Mouse (Mus musculus) erythroblast, embryonic 14.5 days (primary cell): ENCODE measurements around the gene Marveld1. TPM values are rescaled to one million over a fixed set of nuclear protein-coding genes. Genes with fewer than 3 reads are reported as not detected.

Source experiments
- H3K27me3 ChIP-seq: 2 replicates; pipeline ENCODE4 v1.6.1; 2012; ENCODE audit warnings: inconsistent platforms; ENCODE audit not compliant: control insufficient read depth
- H3K36me3 ChIP-seq: 2 replicates; pipeline ENCODE4 v1.6.1; 2012; ENCODE audit warnings: mild to moderate bottlenecking, inconsistent platforms; ENCODE audit not compliant: control insufficient read depth
- H3K4me1 ChIP-seq: 2 replicates; pipeline ENCODE4 v1.6.1; 2012; ENCODE audit warnings: inconsistent platforms; ENCODE audit not compliant: control insufficient read depth
- H3K4me3 ChIP-seq: replicated peaks from 2 replicates; pipeline ENCODE3; 2012; ENCODE audit warnings: moderate library complexity, mild to moderate bottlenecking, inconsistent platforms
- H3K9me3 ChIP-seq: 2 replicates; pipeline ENCODE4 v1.6.1; 2012; ENCODE audit warnings: low read length, inconsistent platforms, mixed read lengths; ENCODE audit not compliant: control insufficient read depth
- GATA1 ChIP-seq: IDR thresholded peaks from 2 replicates; pipeline ENCODE4 v1.6.1; 2012; ENCODE audit warnings: low read length, inconsistent platforms, mixed read lengths
- TAL1 ChIP-seq: IDR thresholded peaks from 3 replicates; pipeline ENCODE4 v1.6.1; 2012; ENCODE audit warnings: low read length, inconsistent platforms, mixed read lengths
- polyA plus RNA-seq: library from polyadenylated mRNA; stranded (reverse); fragments of >175 nt; gene quantifications from 2 replicates; pipeline ENCODE4 v1.2.3, GENCODE M21; 2012

The Marveld1 gene
- 0.05 TPM in 2 replicates for polyA plus RNA-seq

DNA sequence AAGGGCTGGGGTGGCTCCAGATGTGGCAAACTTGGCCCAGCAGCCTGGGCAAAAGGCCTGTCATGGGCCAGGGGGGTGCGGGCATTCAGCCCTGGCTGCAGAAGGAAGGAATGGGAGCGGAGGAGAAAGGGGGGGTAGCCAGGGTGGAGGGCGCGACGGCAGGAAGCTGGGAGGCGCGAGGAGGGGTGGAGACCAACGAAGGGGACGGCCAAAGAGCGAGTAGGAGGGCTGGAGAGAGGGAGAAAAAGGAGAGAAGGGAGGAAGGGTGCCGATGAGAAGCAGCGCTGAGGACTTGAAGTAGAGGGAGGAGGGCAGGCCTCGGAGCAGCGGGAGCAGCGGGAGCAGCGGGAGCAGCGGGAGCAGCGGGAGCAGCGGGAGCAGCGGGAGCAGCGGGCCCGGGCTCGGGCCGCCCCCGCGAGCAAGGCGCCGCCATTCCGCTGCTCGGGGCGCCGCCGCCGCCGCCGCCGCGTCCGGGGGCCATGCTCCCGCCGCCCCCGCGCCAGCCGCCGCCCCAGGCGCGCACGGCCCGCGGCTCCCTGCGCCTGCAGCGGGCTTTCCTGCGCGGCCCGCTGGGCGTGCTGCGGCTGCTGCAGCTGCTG, at the start of gene Marveld1:
Gene Marveld1, plus strand, starts transcription at position 231 of the 599 bp plus-strand sequence.
- TF ChIP-seq TAL1 = no peak
- no peak for TF ChIP-seq GATA1
- Histone ChIP-seq H3K4me1 (peaks cover 23% of the 10 kb centered on the region), H3K27me3 (peaks cover 52% of the 10 kb centered on the region), H3K4me3 (peak within 1 kb of the TSS; percentile 62), H3K36me3 (no peaks in the 10 kb centered on the region), H3K9me3 (peaks cover 7% of the 10 kb centered on the region; the same call in 1 of the 2 replicates)

DNA sequence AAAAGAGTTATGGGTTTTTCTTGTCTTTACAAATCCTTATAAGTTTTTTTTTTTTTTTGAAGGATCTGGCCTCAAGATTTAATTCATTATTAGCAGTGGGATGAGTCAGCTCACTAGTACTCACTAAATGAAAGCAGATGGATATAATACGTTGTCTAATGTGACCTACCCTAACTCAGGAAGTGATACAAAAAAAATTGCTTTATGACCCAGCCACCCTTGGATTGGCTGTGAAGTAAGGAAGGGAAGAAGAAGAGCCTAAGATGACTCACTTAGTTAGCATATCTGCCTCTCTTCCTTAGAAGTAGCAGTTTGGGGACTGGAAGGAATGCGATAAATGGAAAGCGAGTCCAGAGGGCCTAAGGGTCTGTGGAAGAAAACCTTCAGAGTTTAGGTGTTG, 47.8 kb upstream of the Marveld1 start:
- no peak overlapping the region for H3K4me3 ChIP-seq
- H3K36me3 ChIP-seq = peaks cover 22% of the 10 kb centered on the region
- H3K27me3 ChIP-seq = no peaks in the 10 kb centered on the region
- TF ChIP-seq GATA1 (no peak), TAL1 (no peak)
- no peaks in the 10 kb centered on the region for H3K9me3 ChIP-seq
- H3K4me1 ChIP-seq = peaks cover 2% of the 10 kb centered on the region; the same call in 1 of the 2 replicates

DNA sequence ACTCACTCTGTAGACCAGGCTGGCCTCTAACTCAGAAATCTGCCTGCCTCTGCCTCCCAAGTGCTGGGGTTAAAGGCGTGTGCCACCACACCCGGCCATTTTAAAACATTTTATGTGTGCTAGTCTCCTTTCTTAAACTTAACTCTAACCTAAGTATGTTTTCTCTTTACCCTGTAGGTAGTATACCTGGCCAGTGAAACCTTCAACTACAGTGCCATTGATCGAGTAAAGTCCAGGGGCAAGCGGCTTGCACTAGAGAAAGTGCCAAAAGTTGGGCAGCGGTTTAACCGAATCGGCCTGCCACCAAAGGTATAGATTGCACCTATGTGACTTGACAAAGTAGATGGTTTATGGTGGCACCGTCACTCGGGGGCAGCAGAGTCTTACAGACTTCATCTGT, 42.5 kb upstream of the Marveld1 start:
- no peaks in the 10 kb centered on the region for H3K9me3 ChIP-seq
- no peaks in the 10 kb centered on the region for H3K4me1 ChIP-seq
- H3K36me3 ChIP-seq = peaks cover 30% of the 10 kb centered on the region
- no peak overlapping the region for H3K4me3 ChIP-seq
- no peaks in the 10 kb centered on the region for H3K27me3 ChIP-seq
- TF ChIP-seq GATA1 = no peak
- TF ChIP-seq TAL1 = no peak

DNA sequence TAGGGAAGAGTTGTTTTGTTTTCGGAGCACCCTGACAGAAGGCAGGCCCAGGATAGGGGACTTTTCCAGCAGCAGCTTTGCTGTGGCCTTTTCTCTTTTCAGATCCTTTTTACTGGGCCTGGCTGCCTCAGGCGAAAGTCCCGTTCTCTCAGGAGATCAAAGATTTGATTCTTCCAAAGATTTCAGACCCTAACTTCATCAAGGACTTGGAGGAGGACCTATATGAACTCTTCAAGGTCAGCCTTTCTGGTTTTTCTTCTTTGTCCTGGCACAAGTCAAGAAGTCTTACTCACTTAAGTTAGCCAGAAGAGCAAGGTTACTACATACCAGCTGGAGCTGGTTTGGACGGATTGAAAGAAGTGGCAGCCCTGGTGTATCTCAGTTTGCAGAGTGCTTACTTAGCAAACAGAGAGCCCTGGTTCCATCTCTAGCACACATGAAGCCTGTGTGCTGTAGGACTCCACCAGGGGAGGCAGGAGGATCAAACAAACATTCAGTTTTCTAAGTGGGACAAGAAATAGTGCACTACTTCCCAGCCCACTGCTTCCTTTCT, 31.3 kb upstream of the Marveld1 start:
- no peaks in the 10 kb centered on the region for H3K27me3 ChIP-seq

DNA sequence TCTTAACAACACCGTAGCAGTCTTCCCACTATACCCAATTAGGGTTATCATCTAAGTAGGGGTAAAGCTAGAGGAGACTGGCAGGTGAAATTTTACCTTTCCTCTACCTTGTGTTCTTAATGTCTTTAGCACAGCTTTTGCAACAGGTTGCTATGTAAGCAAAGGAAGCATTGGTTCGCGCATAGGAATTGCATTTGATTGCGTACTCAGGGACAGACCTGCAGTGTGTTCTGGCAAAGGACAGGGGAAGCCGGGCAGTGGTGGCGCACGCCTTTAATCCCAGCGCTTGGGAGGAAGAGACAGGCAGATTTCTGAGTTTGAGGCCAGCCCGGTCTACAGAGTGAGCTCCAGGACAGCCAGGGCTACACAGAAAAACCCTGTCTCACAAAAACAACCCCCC, 29.1 kb upstream of the Marveld1 start:
- H3K9me3 ChIP-seq = no peaks in the 10 kb centered on the region
- no peaks in the 10 kb centered on the region for H3K27me3 ChIP-seq
- H3K4me1 ChIP-seq = no peaks in the 10 kb centered on the region
- H3K36me3 ChIP-seq = peaks cover 56% of the 10 kb centered on the region
- TF ChIP-seq GATA1 (no peak), TAL1 (no peak)
- no peak overlapping the region for H3K4me3 ChIP-seq

More for the DNA sequence above, 31.3 kb upstream of the Marveld1 start:
- H3K4me3 ChIP-seq = no peak overlapping the region
- TF ChIP-seq TAL1 = no peak
- peaks cover 38% of the 10 kb centered on the region for H3K36me3 ChIP-seq
- no peaks in the 10 kb centered on the region for H3K9me3 ChIP-seq
- H3K4me1 ChIP-seq = no peaks in the 10 kb centered on the region

DNA sequence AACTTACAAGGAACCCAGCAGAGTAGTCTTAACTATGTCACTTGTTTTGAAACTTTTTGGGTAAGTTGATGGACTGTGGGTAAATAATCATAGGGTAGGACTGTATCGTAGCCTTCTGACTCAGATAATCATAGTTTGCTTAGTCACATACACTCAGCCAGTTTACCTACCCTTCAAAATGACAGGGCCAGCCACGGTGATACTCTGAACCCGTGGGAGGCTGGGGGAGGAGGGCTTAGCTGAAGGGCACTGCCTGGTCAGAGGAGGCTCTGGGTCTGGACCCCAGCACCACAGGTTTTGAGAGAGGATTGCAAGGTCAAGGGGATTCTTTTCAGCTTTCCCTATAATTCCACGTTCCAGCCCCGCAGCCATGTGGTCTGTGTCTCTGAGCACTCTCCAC, 28.6 kb upstream of the Marveld1 start:
- no peak overlapping the region for H3K4me3 ChIP-seq
- no peak for TF ChIP-seq TAL1
- no peaks in the 10 kb centered on the region for H3K27me3 ChIP-seq
- H3K36me3 ChIP-seq = peaks cover 61% of the 10 kb centered on the region
- H3K9me3 ChIP-seq = no peaks in the 10 kb centered on the region
- no peaks in the 10 kb centered on the region for H3K4me1 ChIP-seq

DNA sequence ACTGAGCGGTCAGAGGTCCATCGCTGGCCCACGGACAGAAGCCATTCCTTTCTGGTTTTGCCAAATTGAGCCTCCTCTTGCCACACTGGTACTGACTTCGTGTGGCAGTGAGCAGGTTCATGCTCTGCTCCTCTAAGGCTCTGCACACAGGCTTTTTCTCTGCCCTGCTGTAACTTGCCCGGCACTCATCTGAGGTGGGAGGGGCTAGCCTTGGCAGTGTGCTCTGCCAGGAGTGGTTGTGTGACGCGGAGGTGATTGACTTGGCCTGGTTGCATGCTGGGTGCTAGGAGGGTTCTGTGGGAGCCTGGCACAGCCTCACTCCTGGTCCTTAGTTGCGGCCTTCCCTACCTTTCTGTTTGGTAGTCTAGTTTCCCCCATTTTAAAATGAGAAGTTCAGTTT, 26.7 kb upstream of the Marveld1 start:
- Histone ChIP-seq H3K9me3 (no peaks in the 10 kb centered on the region), H3K27me3 (no peaks in the 10 kb centered on the region), H3K36me3 (peaks cover 76% of the 10 kb centered on the region), H3K4me3 (no peak overlapping the region), H3K4me1 (no peaks in the 10 kb centered on the region; the same call in 1 of the 2 replicates)
- no peak for TF ChIP-seq GATA1
- TF ChIP-seq TAL1 = no peak

DNA sequence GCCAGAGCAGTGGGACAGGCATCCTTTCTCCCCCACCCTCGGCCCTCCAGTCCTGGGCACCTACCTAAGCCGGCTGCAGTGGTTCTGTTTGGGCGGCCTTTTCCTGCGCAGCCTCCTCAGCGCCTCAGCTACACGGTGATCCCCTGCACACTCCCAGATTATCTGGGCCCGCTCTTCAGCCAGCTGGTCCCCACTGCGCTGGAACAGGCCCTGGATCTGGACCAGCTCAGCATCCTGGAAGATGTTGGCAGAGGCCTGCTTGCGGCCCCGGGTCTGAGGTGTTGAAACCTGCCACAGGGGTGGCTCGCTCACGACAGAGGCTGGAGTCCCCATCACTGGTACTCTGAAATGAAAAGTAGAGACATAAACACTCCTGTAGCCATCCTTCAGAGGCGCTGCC, 22.5 kb upstream of the Marveld1 start:
- no peaks in the 10 kb centered on the region for H3K9me3 ChIP-seq
- H3K27me3 ChIP-seq = peaks cover 3% of the 10 kb centered on the region; the same call in 1 of the 2 replicates
- H3K4me1 ChIP-seq = peaks cover 27% of the 10 kb centered on the region
- no peak overlapping the region for H3K4me3 ChIP-seq
- H3K36me3 ChIP-seq = peaks cover 49% of the 10 kb centered on the region
- TF ChIP-seq TAL1 = no peak
- no peak for TF ChIP-seq GATA1

DNA sequence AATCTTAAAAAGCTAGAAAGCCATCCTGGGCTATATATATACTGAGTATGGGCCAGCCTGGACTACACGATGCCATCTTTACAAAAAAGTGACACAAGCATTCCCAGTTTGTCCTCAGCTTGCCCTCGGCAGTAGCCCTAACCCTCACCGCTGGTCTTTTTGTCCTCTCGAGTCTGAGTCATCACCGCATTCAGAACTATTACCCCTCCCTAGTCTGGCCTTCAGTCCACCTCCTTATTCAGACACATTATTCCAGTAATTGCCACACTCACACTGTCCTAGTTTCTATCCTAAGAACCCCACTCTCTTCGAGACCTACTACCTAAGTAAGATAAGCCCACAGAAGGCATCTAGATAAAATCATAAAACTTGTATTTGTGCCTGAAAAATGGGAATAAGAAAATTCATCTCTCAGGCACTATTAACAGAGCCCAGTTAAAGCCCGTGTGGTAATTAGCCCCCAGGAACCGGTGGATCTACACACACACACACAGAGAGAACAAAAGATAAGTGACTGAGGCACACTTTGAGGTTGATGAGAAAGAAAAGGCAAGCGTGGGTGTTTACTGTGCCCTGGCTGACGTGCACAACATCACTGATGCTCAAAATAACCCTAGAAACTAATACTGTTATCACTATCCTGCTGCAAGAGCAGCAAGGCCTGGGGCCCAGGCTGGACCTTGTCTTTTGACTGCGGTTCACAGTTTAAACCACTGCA, 21.5 kb upstream of the Marveld1 start:
- Histone ChIP-seq H3K4me1 (peaks cover 31% of the 10 kb centered on the region), H3K4me3 (no peak overlapping the region), H3K9me3 (no peaks in the 10 kb centered on the region), H3K36me3 (peaks cover 41% of the 10 kb centered on the region), H3K27me3 (peaks cover 3% of the 10 kb centered on the region; the same call in 1 of the 2 replicates)
- TF ChIP-seq TAL1 (no peak), GATA1 (no peak)
